Mouse (Mus musculus) embryonic fibroblast, embryonic 13.5 days (primary cell): Measurements from ENCODE around the gene Appl1. TPM values are rescaled to one million over a fixed set of nuclear protein-coding genes. Genes with fewer than 3 reads are reported as not detected.
"Not testable (repeated sequence)": the region's sequence is repeated elsewhere in the genome, so short reads cannot be mapped to it uniquely, and the experiment has no call there.

ENCODE experiments used
- H3K27ac ChIP-seq: 2 replicates; pipeline ENCODE4 v1.5.1; 2012; ENCODE audit warnings: low read length, control low read depth, inconsistent platforms; ENCODE audit not compliant: insufficient read depth
- H3K4me1 ChIP-seq: 2 replicates; pipeline ENCODE4 v1.6.1; 2011; ENCODE audit warnings: low read length; ENCODE audit not compliant: control insufficient read depth, insufficient read depth
- H3K4me3 ChIP-seq: 2 replicates; pipeline ENCODE4 v1.5.1; 2011; ENCODE audit warnings: mild to moderate bottlenecking, control low read depth, low read length; ENCODE audit not compliant: insufficient read depth
- CTCF ChIP-seq: IDR thresholded peaks from 2 replicates; pipeline ENCODE4 v1.5.1; 2011; ENCODE audit warnings: mild to moderate bottlenecking, control low read depth, low read length, moderate library complexity, borderline replicate concordance; ENCODE audit not compliant: insufficient read depth
- POLR2A ChIP-seq: IDR thresholded peaks from 2 replicates; pipeline ENCODE4 v1.6.1; 2011; ENCODE audit warnings: low read depth, mild to moderate bottlenecking, control low read depth, low read length, moderate library complexity
- polyA plus RNA-seq: library from polyadenylated mRNA; stranded (reverse); fragments of >200 nt; gene quantifications from 2 replicates; pipeline ENCODE4 v1.2.4, GENCODE M21; 2011; ENCODE audit warnings: low read depth; ENCODE audit not compliant: missing spikeins, insufficient read length

Appl1 gene
- polyA plus RNA-seq, 1 experiment, result 78.0 TPM

DNA sequence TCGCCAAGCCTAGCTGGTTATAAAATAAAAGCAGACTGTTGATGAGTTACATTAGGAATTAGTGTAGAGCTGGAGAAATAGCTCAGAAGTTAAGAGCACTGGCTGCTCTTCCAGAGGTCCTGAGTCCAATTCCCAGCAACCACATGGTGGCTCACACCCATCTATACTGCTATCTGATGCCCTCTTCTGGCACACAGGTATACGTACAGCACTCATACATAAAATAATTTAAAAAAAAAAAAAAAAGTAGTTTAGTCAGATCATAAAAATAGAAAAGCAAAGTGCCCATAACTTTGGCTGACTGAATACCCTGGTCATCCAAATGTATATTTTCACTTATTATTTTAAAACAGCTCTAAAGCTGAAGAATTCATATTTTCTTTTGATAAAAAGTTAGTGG lies 2.1 kb upstream of the Appl1 start:
- H3K27ac ChIP-seq, result no peak overlapping the region
- H3K4me3 ChIP-seq, result no peak overlapping the region
- H3K4me1 ChIP-seq, result peaks cover 2% of the 10 kb centered on the region; the same call in 1 of the 2 replicates
- TF ChIP-seq CTCF, result no peak

GRCm38 (mm10) chr14:26970439-26970932 lies 546 bp downstream of the Appl1 start:
- no peak for TF ChIP-seq CTCF
- TF ChIP-seq POLR2A, result peak; percentile 97
- Histone ChIP-seq H3K27ac (0 out of 2 replicates have a peak overlapping the region, but pooled peaks have one; percentile 28), H3K4me1 (peaks cover 2% of the 10 kb centered on the region; the same call in 1 of the 2 replicates), H3K4me3 (peak overlapping the region; percentile 91)

- Histone ChIP-seq H3K4me3 (peak overlapping the region; percentile 91), H3K4me1 (peaks cover 2% of the 10 kb centered on the region; the same call in 1 of the 2 replicates), H3K27ac (0 out of 2 replicates have a peak overlapping the region, but pooled peaks have one; percentile 28)
- TF ChIP-seq CTCF (no peak), POLR2A (peak; percentile 25; the same call in 1 of the 2 replicates)
Measured at GRCm38 (mm10) chr14:26969856-26970407, 1.1 kb downstream of the Appl1 start.

DNA sequence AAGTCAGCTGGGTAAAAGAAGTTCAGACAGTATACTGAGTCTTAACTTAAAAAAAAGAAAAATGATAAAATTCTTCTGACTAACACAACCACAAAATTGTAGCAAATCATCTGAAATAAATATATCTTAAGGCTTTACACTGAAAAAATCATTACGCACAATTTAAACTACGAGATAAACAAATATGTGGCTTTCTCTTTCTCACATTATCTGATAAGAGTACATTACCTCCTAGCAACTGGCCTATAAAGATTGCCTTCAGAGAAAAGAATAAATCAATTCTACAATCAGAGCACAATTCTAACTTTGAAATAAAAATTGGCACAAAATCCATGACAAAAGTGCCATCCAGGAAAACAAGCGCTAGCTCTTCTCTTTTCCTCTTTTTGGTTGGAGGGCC lies 1.9 kb downstream of the Appl1 start:
- Histone ChIP-seq H3K27ac (no peak overlapping the region), H3K4me1 (peaks cover 2% of the 10 kb centered on the region; the same call in 1 of the 2 replicates), H3K4me3 (peak overlapping the region; percentile 91)
- TF ChIP-seq CTCF (no peak), POLR2A (no peak)

- no peak overlapping the region for H3K4me3 ChIP-seq
- TF ChIP-seq CTCF (no peak), POLR2A (no peak)
- H3K4me1 ChIP-seq, result no peaks in the 10 kb centered on the region
- no peak overlapping the region for H3K27ac ChIP-seq
Measured at GRCm38 (mm10) chr14:26960518-26960917, 10.5 kb downstream of the Appl1 start.

DNA sequence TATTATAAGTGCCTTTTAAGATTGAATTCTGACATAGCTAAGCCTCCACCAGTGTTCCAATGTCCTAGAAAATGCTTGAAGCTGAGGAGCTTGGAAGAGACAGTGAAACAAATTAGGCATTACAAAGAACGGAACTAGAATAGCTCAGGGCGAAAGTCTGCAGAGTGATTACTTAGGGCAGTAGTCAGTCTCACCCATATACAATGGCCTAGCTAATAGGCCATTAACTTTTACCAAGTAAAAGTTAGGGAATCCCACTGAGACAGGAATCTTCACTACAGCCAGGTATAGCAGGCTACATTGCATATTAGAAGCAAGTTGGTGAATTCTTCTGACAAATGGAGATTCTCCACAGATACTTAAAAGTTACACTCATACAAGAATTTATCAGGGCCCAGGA lies 14.9 kb downstream of the Appl1 start:
- H3K27ac ChIP-seq, H3K4me1 ChIP-seq, H3K4me3 ChIP-seq: not testable (repeated sequence)

- no peak overlapping the region for H3K27ac ChIP-seq
- H3K4me3 ChIP-seq, result no peak overlapping the region
- H3K4me1 ChIP-seq, result peaks cover 2% of the 10 kb centered on the region; the same call in 1 of the 2 replicates
- TF ChIP-seq CTCF (no peak), POLR2A (no peak)
Measured at GRCm38 (mm10) chr14:26935558-26935957, 35.5 kb downstream of the Appl1 start.

DNA sequence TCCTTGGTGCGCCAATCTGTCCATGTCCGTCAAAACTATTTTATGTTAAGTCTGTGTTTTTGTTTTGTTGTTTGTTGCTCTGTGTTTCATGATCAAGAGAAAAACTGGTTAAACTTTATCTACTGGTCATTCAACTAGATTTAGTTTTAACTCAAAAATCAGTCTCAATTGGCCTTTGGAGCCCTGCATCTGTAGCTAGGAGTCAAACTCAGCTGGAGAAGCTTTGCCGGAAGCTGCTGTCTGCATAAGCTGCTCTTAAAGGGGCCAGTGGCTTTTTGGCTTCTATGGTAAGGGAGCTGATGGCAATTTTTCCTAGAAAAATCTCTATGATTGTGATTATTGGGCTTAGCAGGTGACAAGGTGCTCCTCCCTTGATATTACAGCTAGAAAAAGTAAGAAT lies 36.1 kb downstream of the Appl1 start:
- TF ChIP-seq POLR2A (no peak), CTCF (no peak)
- Histone ChIP-seq H3K4me1 (peaks cover 2% of the 10 kb centered on the region; the same call in 1 of the 2 replicates), H3K4me3 (no peak overlapping the region), H3K27ac (no peak overlapping the region)

- H3K27ac ChIP-seq, result no peak overlapping the region
- H3K4me1 ChIP-seq, result no peaks in the 10 kb centered on the region
- TF ChIP-seq POLR2A (no peak), CTCF (no peak)
- no peak overlapping the region for H3K4me3 ChIP-seq
Measured at GRCm38 (mm10) chr14:26923702-26924421, 47.2 kb downstream of the Appl1 start.

DNA sequence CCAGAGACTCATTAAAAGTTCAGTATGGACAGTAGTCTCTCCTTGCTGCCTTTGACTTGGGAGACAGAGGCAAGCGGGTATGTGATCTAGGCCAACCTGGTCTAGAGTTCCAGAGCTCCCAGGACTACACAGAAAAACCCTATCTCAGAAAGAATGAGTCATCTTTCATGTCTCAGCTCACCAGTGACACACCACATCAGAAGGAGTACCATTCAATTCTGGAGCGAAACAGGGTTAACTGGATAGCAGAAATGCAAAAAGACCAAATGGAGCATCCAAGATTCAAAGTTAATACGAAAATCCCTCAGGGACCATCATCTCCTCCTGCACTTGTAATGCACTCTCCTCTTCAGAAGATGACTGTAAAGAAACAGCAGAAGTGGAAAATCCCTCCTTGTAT lies 51.7 kb downstream of the Appl1 start:
- Histone ChIP-seq H3K4me1 (no peaks in the 10 kb centered on the region), H3K4me3 (no peak overlapping the region), H3K27ac (no peak overlapping the region)
- TF ChIP-seq CTCF, result no peak
- TF ChIP-seq POLR2A, result no peak
